Mouse (Mus musculus) hindbrain, postnatal 0 days (tissue): Measurements from ENCODE around the gene Zfp981. TPM values are rescaled to one million over a fixed set of nuclear protein-coding genes. Genes with fewer than 3 reads are reported as not detected.
"Not testable (repeated sequence)": the region's sequence is repeated elsewhere in the genome, so short reads cannot be mapped to it uniquely, and the experiment has no call there.

Experiments
- ATAC-seq: fragments of 200-750 bp; cut with Nextera tagmentation; 2 replicates; pipeline ENCODE4 v1.8.0; 2017; ENCODE audit warnings: mild to moderate bottlenecking, moderate TSS enrichment, moderate library complexity
- DNase-seq: peaks from one replicate; pipeline ENCODE4 v3.0.0-alpha.2; 2015; ENCODE audit warnings: low spot score
- H3K27ac ChIP-seq: fragments of 300-500 bp; sonication (generic); 2 replicates; pipeline ENCODE4 v1.5.1; 2014; ENCODE audit warnings: mild to moderate bottlenecking
- H3K27me3 ChIP-seq: fragments of 300-500 bp; sonication (generic); 2 replicates; pipeline ENCODE4 v1.6.1; 2014; ENCODE audit warnings: low read length, mixed read lengths; ENCODE audit not compliant: insufficient read depth
- H3K36me3 ChIP-seq: fragments of 300-500 bp; sonication (generic); 2 replicates; pipeline ENCODE4 v1.6.1; 2014; ENCODE audit warnings: low read length, mixed read lengths; ENCODE audit not compliant: insufficient read depth
- H3K4me1 ChIP-seq: fragments of 300-500 bp; sonication (generic); 2 replicates; pipeline ENCODE4 v1.6.1; 2014; ENCODE audit warnings: antibody characterized with exemption, low read length, mixed read lengths; ENCODE audit not compliant: insufficient read depth
- H3K4me2 ChIP-seq: fragments of 300-500 bp; sonication (generic); 2 replicates; pipeline ENCODE4 v1.6.1; 2014; ENCODE audit warnings: low read depth, mild to moderate bottlenecking, low read length, moderate library complexity, mixed read lengths
- H3K4me3 ChIP-seq: fragments of 300-500 bp; sonication (generic); 2 replicates; pipeline ENCODE4 v1.5.1; 2014; ENCODE audit warnings: low read length
- H3K9ac ChIP-seq: fragments of 300-500 bp; sonication (generic); replicated peaks from 2 replicates; pipeline ENCODE4 v1.6.1; 2014; ENCODE audit warnings: mild to moderate bottlenecking, low read length, moderate library complexity, mixed read lengths
- H3K9me3 ChIP-seq: fragments of 300-500 bp; sonication (generic); 2 replicates; pipeline ENCODE4 v1.6.1; 2016; ENCODE audit warnings: low read length, mixed read lengths
- CTCF ChIP-seq: IDR thresholded peaks from 2 replicates; pipeline ENCODE4 v1.5.1; 2016; ENCODE audit warnings: antibody characterized with exemption, control low read depth, low read depth
- WGBS: fragments of 180-500 bp; shearing (Covaris S2); extraction: QIAGEN DNeasy Blood & Tissue Kit; methylation state at CpG from one replicate; pipeline ENCODE4 v1.1.7; 2014; 5-methylcytosine and 5-hydroxymethylcytosine counted together
- polyA plus RNA-seq: library from polyadenylated mRNA; unstranded; fragments of >200 nt; fragmentation: Nextera tagmentation; extraction: Ambion mirVana; gene quantifications from 2 replicates; pipeline ENCODE4 v1.2.1, GENCODE M21; 2015
- total RNA-seq: library from RNA; depleted of rRNA; stranded (reverse); fragments of >200 nt; gene quantifications from 2 replicates; pipeline ENCODE4 v1.2.3, GENCODE M21; 2014; rRNA removed

Gene Zfp981
- total RNA-seq (0.16 TPM in 1 of 2 replicates, not detected in the other), polyA plus RNA-seq (0.08 and 0.11 TPM in 2 replicates)

- H3K4me1 ChIP-seq, ATAC-seq, H3K27me3 ChIP-seq, H3K4me2 ChIP-seq, H3K4me3 ChIP-seq, H3K9ac ChIP-seq, DNase-seq, H3K36me3 ChIP-seq, H3K27ac ChIP-seq: not testable (repeated sequence)
- H3K9me3 ChIP-seq = peaks cover 21% of the 10 kb centered on the region
- WGBS = 79% methylated on average over 4 of the region's 4 CpGs
Observed at GRCm38 (mm10) chr4:146501727-146502126, at the start of gene Zfp981. TSS of gene Zfp981 (plus strand) at chr4:146502027.

DNA sequence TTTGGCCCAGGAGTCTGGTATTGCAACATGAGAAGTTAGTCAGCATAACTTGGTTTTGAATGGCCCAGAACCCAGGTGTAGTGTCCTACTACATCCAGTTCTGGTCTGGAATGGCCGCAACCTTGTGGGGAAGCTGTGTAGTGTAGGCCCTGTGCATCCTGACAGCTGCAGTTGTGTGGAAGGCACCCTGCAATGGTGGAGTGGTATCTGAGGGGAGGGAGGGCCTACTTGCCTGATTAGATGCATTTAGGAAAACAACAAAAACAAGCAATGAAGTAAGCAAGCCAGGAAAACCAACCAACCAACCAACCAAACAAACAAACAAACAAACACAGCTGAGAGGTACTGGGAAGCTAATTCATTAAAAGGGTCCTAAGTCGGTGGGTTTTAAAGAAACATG is 49.3 kb upstream of the Zfp981 start:
- 86% methylated on average over 2 of the region's 2 CpGs for WGBS
- H3K4me2 ChIP-seq, H3K36me3 ChIP-seq, H3K27me3 ChIP-seq, H3K4me1 ChIP-seq, H3K27ac ChIP-seq, H3K4me3 ChIP-seq, H3K9ac ChIP-seq, ATAC-seq, DNase-seq: not testable (repeated sequence)
- peaks cover 63% of the 10 kb centered on the region for H3K9me3 ChIP-seq

DNA sequence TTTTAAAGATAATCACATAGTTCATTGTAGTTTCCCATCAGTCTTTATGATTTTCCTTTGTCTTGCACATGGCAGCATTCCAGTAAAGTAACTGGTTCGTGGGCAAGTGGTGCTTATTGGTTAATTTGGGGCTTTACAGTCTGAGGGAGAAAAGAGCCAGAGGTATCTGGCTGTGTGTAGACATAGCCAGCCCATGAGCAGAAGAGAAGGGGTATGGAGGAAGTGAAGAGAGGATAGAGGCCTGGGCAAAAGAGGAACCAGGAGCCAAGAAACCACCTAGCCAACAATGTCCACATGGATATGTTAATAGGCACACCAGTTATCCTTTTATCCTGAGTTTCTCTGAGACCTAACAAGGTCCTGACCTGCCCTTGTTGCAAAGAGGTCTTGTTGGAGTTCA is 47.7 kb upstream of the Zfp981 start:
- not testable (repeated sequence) for H3K27me3 ChIP-seq, H3K9ac ChIP-seq, H3K27ac ChIP-seq, H3K36me3 ChIP-seq, DNase-seq, ATAC-seq, H3K4me2 ChIP-seq, H3K4me1 ChIP-seq, H3K4me3 ChIP-seq
- WGBS = 53% methylated on average over 1 of the region's 1 CpGs
- H3K9me3 ChIP-seq = peaks cover 58% of the 10 kb centered on the region

- Histone ChIP-seq H3K4me3 (no peak overlapping the region), H3K9me3 (peaks cover 60% of the 10 kb centered on the region), H3K36me3 (no peaks in the 10 kb centered on the region), H3K4me1 (no peaks in the 10 kb centered on the region), H3K27ac (no peak overlapping the region), H3K27me3 (no peaks in the 10 kb centered on the region), H3K9ac (no peak overlapping the region), H3K4me2 (no peak overlapping the region)
- DNase-seq (no peak), ATAC-seq (peak; percentile 16; the same call in 1 of the 2 replicates)
- WGBS = 42% methylated on average over 2 of the region's 2 CpGs
- no peak for TF ChIP-seq CTCF
Observed at GRCm38 (mm10) chr4:146454896-146455295, 46.9 kb upstream of the Zfp981 start.

GRCm38 (mm10) chr4:146455321-146455721 is 46.5 kb upstream of the Zfp981 start:
- Histone ChIP-seq H3K27me3 (no peaks in the 10 kb centered on the region), H3K9me3 (peaks cover 57% of the 10 kb centered on the region), H3K4me3 (no peak overlapping the region), H3K4me1 (no peaks in the 10 kb centered on the region), H3K9ac (no peak overlapping the region), H3K27ac (no peak overlapping the region), H3K36me3 (no peaks in the 10 kb centered on the region), H3K4me2 (no peak overlapping the region)
- peak; percentile 27; the same call in 1 of the 2 replicates for ATAC-seq
- TF ChIP-seq CTCF = no peak
- no peak for DNase-seq
- 93% methylated on average over 7 of the region's 7 CpGs for WGBS

DNA sequence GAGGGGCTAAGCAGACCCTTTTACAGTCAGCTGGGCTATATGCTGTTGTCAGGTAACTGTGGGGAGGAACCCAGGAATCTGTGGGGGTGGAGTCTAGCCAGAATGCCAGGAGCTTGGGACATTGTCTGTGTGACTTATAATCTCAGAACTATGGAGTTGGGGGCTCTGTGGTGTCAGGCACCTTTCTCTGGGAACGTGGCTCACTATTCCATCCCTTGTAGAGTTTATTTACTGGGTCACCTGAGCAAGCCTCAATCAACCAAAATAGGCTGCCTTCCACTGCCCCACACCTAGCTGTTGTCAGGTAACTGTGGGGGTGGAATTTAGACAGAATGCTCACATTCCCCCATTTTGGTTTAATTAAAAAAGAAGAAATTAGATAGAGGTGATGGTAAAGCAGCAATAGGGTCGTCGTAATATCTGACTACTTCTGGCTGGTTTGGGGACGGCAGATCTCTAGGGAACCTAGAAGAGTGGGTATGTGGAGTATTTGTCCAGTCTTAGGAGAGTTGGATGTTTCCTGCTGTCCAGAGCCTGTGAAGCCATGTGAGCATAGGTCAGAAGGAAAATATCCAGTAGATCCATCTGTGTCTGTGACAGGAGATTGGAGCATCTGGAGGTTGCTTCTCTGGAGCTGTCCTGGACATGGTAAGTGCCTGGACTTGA is 45.6 kb upstream of the Zfp981 start:
- Histone ChIP-seq H3K36me3 (no peaks in the 10 kb centered on the region), H3K27ac (no peak overlapping the region), H3K9ac (no peak overlapping the region), H3K4me2 (no peak overlapping the region), H3K27me3 (no peaks in the 10 kb centered on the region), H3K9me3 (peaks cover 59% of the 10 kb centered on the region), H3K4me3 (no peak overlapping the region), H3K4me1 (no peaks in the 10 kb centered on the region)
- WGBS = 69% methylated on average over 4 of the region's 4 CpGs
- DNase-seq (no peak), ATAC-seq (no peak)
- no peak for TF ChIP-seq CTCF

DNA sequence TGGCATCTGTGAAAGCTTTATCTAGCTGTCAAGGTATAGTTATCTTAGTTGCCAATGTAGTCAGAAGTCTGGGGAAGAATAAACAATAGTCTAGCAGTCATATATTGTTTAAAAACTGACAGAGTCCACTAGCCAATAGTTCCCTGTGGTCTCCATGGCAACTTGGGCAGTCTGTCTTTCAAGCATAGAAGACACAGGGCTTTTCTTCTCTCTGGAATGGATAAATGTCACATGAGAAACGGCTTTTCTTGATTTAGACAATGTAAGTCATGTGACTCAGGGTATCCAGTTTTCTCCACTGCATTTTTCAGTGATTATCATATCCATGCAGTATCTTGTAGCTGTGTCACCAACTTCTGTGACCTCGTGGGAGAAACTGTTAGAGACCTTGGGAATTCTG is 44.7 kb upstream of the Zfp981 start:
- Histone ChIP-seq H3K4me3 (no peak overlapping the region), H3K27me3 (no peaks in the 10 kb centered on the region), H3K9ac (no peak overlapping the region), H3K4me1 (no peaks in the 10 kb centered on the region), H3K27ac (no peak overlapping the region), H3K9me3 (peaks cover 59% of the 10 kb centered on the region), H3K36me3 (no peaks in the 10 kb centered on the region), H3K4me2 (no peak overlapping the region)
- DNase-seq = no peak
- no peak for TF ChIP-seq CTCF
- 55% methylated on average over 2 of the region's 2 CpGs for WGBS
- ATAC-seq = 0 out of 2 replicates have a peak, but pooled peaks have one; percentile 6
